Mouse (Mus musculus) CH12.LX (cell line): Measurements from ENCODE around the gene C1qbp.

Experiments used
- CTCF ChIP-seq, 2 experiments: IDR thresholded peaks in 1 of 2; conservative IDR thresholded peaks in 1 of 2; 2 replicates each; pipeline ENCODE4 v1.5.1; 2011 to 2012; ENCODE audit warnings: low read depth in 2 of 2, low read length in 2 of 2, improper control_type of control experiment in 1 of 2, inconsistent platforms in 1 of 2, mild to moderate bottlenecking in 1 of 2, moderate library complexity in 1 of 2
- EP300 ChIP-seq: IDR thresholded peaks from 2 replicates; pipeline ENCODE4 v1.6.1; 2011; ENCODE audit warnings: low read length, improper control_type of control experiment

GRCm38 (mm10) chr11:71029403-71030118, 46.7 kb upstream of the C1qbp start:
- no peak; a peak in 1 of 4 replicates for TF ChIP-seq CTCF (conservative IDR thresholded peaks at IDR 0.05 in 1 of 2, IDR thresholded peaks at IDR 0.05 in 1 of 2; ENCODE audit: low read depth in 2 of 2, low read length in 2 of 2)
- no peak for TF ChIP-seq EP300
